Mouse (Mus musculus): ENCODE data around the gene Cbx4.

DNA sequence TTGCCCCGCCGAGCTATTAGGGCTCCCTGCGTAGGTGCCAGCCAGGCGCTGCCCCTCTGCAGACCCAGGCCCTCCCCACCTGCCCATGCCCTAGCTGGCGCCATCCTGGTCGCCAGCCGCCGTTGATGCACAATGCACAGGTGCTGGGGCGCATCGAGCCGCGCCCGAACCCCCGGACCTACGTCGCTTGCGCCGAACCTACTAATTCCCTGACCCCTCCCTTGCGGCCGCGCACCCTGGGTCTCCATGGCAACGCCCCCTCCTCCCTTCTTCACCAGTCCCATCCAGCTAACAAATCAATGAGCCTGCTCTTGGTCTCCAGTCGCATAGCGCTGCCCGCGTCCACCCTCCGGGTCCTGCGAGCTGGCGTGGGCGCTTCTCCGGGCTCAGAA is 44.7 kb downstream of the Cbx4 start:
- no peak for TF ChIP-seq CTCF (IDR thresholded peaks at IDR 0.05)
- no peak for TF ChIP-seq EP300 (IDR thresholded peaks at IDR 0.05)

Measured in lung, postnatal 0 days (tissue).